Mouse (Mus musculus) embryonic fibroblast, embryonic 13.5 days (primary cell): Measurements from ENCODE around the gene Serpina3k. TPM values are rescaled to one million over a fixed set of nuclear protein-coding genes. Genes with fewer than 3 reads are reported as not detected.
"Not testable (repeated sequence)": the region's sequence is repeated elsewhere in the genome, so short reads cannot be mapped to it uniquely, and the experiment has no call there.

Source experiments
- H3K27ac ChIP-seq: 2 replicates; pipeline ENCODE4 v1.5.1; 2012; ENCODE audit warnings: low read length, control low read depth, inconsistent platforms; ENCODE audit not compliant: insufficient read depth
- H3K4me1 ChIP-seq: 2 replicates; pipeline ENCODE4 v1.6.1; 2011; ENCODE audit warnings: low read length; ENCODE audit not compliant: control insufficient read depth, insufficient read depth
- H3K4me3 ChIP-seq: 2 replicates; pipeline ENCODE4 v1.5.1; 2011; ENCODE audit warnings: mild to moderate bottlenecking, control low read depth, low read length; ENCODE audit not compliant: insufficient read depth
- CTCF ChIP-seq: IDR thresholded peaks from 2 replicates; pipeline ENCODE4 v1.5.1; 2011; ENCODE audit warnings: mild to moderate bottlenecking, control low read depth, low read length, moderate library complexity, borderline replicate concordance; ENCODE audit not compliant: insufficient read depth
- POLR2A ChIP-seq: IDR thresholded peaks from 2 replicates; pipeline ENCODE4 v1.6.1; 2011; ENCODE audit warnings: low read depth, mild to moderate bottlenecking, control low read depth, low read length, moderate library complexity
- polyA plus RNA-seq: library from polyadenylated mRNA; stranded (reverse); fragments of >200 nt; gene quantifications from 2 replicates; pipeline ENCODE4 v1.2.4, GENCODE M21; 2011; ENCODE audit warnings: low read depth; ENCODE audit not compliant: missing spikeins, insufficient read length

Serpina3k gene
- polyA plus RNA-seq, 1 experiment, result not detected

DNA sequence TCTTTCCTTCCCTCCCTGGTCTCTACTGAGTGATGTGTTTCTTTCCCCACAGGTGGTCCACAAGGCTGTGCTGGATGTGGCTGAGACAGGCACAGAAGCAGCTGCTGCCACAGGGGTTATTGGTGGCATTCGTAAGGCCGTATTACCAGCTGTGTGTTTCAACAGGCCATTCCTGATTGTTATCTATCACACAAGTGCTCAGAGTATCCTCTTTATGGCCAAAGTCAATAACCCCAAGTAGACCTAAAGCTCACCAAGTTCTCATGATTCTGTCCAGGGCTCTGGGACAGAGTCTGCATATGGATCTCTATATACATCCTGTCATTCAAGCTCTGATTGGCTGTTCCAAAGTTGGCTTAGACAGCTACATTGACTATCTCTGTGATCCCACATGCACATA lies 6.9 kb downstream of the Serpina3k start:
- Histone ChIP-seq H3K4me1 (no peaks in the 10 kb centered on the region), H3K27ac (no peak overlapping the region), H3K4me3 (no peak overlapping the region)
- no peak for TF ChIP-seq CTCF
- TF ChIP-seq POLR2A, result no peak

DNA sequence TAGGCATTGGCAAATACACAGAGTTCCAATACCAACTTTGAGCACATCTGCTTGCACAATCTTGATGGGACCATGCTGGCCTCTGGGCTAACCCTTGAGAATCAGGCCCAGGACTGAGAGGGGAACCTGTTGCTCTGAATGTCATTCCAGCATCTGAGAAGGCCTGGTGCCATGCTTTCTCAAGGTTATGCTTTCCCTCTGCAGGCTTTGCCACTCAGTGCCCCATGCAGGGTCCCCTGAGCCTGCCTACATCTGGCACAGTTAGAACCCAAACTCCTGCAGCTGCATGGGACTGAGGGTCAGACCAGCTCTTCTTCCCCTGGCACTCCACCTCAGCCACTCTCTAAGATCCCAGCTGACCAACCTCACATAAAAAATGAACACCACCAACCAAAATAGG lies 7.4 kb downstream of the Serpina3k start:
- TF ChIP-seq CTCF (no peak), POLR2A (no peak)
- Histone ChIP-seq H3K4me3 (no peak overlapping the region), H3K27ac (no peak overlapping the region), H3K4me1 (no peaks in the 10 kb centered on the region)

DNA sequence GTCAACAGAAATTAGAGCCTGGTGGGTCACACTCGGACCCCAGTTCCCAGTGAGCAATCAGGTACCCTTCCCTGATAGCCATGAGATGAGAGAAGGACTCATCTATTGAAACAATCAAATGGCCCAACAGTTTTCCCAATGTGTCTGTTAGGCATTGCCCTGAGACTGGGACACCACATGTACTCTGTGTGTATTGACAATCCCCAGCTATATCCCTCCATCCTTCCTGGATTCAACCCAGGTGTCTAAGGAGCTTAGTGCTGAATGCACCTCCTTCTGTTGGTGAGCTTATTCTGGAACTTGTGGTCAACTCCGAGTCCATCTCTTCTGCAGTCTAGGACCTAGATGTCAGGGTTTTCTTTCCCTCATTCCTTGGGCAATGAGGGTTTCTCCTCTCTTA lies 8.8 kb downstream of the Serpina3k start:
- no peak for TF ChIP-seq POLR2A
- no peak for TF ChIP-seq CTCF
- H3K4me3 ChIP-seq, result no peak overlapping the region
- H3K27ac ChIP-seq, result no peak overlapping the region
- no peaks in the 10 kb centered on the region for H3K4me1 ChIP-seq

DNA sequence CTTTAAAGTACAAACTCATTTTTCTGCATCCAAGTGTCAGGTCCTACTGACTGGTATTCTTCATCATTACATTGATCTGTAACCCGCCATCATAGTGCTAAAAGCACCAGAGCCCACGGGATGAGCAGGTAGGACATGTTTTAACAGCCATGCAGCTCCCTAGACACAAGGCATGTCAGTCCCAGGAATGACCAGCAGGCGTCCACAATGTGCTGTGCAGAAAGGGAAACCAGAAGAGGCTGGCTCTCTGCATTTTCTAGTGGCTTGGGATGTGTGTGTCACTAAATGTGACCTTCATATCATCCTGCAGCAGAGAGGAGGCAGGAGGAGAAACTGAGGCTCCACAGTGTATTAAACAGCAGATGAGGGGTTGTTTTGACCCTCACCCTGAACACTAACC lies 13.5 kb downstream of the Serpina3k start:
- H3K4me1 ChIP-seq, H3K27ac ChIP-seq, H3K4me3 ChIP-seq: not testable (repeated sequence)
- TF ChIP-seq CTCF, result peak; percentile 41; the same call in 1 of the 2 replicates

DNA sequence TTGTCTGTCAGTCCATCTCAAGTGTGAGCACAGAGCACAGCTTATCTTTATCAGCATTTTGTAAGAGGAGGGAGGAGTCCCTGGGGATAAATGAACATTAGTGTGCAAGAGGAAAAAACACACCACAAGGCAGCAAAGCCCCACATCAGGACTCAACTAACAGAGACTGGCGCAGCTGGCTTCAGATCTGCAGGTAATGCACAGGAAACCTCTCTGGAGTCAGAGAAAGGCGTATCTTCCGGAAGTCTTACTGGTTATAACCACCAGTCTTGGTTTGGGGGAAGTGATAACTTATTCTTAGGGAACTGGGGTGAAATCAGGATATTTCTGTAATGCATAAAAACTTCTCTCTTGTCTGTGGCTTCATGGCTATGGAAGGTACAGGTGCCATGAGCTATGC lies 17.7 kb downstream of the Serpina3k start:
- TF ChIP-seq POLR2A (no peak), CTCF (no peak)
- Histone ChIP-seq H3K4me3 (no peak overlapping the region), H3K27ac (no peak overlapping the region), H3K4me1 (no peaks in the 10 kb centered on the region)

DNA sequence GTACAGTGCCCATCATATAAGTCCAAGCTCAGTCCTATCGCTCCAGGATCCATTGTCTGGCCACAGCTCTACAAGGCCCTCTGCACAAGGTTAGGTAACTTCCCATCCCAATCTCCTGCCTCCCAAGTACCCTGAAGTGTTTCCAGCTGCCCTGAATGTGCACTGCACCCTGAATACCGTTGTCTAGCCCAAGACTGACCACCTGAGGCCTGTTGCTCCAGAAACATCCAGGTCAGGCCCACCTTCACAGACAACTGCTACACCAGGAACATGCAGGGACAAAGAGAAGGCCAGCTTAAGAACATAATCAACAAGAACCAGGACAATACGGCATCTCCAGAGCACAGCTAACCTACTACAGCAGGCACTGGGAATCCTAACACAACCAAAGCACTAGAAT lies 31.7 kb downstream of the Serpina3k start:
- TF ChIP-seq POLR2A (no peak), CTCF (no peak)
- Histone ChIP-seq H3K27ac (no peak overlapping the region), H3K4me1 (no peaks in the 10 kb centered on the region), H3K4me3 (no peak overlapping the region)

DNA sequence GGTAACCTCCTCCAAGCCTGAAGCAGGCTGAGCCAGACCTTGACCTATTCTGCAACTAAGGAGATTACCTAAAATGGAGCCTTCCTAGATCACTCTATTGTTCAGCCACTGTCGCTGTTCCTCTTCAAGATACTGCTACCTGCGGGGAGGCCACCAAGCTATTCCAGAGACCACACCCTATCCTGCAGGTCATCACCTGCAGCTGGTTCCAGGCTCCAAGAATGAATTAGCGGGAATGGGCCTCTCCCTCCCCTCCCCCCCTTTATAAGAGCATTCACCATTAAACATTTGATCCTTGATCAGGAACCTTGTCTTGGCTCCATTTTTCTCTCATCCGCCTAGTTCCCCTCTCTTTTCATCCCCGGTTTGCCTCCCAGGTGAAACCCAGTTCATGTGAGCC lies 38.9 kb downstream of the Serpina3k start:
- H3K27ac ChIP-seq, H3K4me3 ChIP-seq, H3K4me1 ChIP-seq: not testable (repeated sequence)

DNA sequence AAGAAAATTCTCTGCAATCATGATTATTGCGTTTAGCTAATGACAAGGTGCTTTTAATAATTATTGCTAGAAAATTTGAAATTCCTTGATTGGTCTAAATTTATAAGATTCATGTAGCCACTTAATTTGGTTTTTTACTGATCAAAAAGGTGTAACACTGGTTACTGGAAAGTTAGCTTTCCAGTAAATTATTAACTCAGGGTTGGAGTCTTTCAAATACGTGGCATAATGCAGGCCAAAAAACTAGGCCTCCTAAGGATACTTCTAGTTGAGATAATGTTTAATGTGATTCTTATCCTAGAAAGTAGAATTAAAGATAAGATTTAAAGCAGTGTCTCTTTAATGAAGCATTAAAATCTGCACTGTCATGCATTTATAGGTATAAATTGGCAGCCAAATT lies 40.1 kb downstream of the Serpina3k start:
- not testable (repeated sequence) for H3K4me3 ChIP-seq, H3K27ac ChIP-seq, H3K4me1 ChIP-seq

DNA sequence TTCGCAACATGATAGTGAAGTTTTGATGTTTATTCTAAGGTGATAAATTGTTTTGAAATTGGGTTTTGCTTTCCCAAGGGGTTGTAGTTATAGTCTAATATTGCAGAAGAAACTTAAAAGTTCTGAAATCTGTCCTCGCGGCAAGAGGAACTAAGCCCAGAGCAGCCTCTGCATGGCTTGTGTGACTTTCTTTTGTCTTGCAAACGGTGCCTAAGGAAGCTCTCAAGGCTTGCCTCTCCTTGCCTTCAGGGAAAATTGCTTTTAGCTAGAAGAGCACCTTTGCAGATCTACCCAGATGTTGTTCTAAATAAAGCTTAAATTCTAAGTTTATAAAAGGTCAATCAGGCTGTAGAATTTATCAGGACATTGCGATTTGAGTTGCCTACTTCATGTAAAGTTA lies 40.5 kb downstream of the Serpina3k start:
- not testable (repeated sequence) for H3K4me3 ChIP-seq, H3K4me1 ChIP-seq, H3K27ac ChIP-seq

DNA sequence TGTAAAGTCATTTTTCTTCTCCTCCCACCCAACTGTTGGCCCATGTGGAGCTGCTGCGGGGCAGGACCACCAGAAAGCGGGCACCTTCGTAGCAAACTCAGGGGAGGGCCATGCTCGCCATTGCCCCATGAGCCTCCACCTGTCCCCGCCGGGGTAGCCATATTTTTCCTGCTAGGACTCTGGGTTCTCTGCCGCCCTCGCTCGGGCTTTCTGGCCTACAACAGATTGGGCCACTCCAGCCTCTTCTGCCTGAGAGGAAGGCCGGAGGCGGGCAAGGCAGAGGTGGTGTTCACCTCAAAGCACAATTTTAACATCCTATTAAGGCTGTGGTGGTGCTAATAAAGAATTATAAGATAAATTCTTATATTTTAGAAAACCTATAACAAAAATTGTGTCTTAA lies 41.6 kb downstream of the Serpina3k start:
- no peak overlapping the region for H3K27ac ChIP-seq
- no peak overlapping the region for H3K4me3 ChIP-seq
- TF ChIP-seq CTCF, result no peak
- H3K4me1 ChIP-seq, result no peaks in the 10 kb centered on the region

DNA sequence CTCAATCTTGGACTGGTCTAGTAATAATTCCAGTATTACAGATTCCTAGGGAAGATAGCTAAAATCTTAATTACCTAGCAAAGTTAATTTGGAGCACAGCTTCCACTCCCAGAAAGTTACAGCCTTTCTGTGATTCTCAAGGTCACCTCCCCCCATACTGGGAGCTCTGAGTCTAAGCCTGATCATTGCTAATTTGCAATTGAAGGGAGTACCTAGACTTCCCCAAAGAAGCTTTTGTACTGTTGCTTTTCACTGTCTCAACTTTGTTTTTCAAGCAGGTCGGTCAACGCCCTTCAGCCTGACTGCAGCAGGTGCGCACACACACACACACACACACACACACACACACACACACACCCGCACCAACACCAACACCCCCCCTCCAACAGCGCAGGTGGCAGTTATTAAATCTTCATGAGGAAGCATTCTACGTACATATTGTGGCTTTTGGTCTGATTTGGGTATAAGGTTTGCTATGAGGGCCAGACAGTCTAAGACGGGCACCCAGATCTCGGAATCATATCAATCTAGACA lies 42.9 kb downstream of the Serpina3k start:
- not testable (repeated sequence) for H3K4me3 ChIP-seq, H3K4me1 ChIP-seq, H3K27ac ChIP-seq

DNA sequence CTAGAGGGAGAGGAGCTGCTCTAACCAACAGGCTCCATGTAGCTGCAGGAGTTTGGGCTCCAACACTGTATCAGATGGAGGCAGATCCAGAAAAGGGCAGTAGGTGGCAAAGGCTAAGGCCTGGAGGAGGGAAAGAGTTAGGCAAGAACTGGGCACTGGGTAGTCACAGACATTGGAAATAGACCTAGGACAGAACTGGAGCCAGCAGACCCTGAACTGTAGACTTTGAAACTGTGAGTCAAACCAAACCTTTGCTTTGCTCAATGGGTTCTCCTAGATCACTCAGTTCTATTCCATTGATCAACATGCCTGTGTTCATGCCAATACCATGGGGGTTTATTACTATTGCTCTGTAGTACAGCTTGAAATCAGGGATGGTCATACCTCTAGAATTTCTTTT lies 47.7 kb downstream of the Serpina3k start:
- H3K4me1 ChIP-seq, H3K4me3 ChIP-seq, H3K27ac ChIP-seq: not testable (repeated sequence)

DNA sequence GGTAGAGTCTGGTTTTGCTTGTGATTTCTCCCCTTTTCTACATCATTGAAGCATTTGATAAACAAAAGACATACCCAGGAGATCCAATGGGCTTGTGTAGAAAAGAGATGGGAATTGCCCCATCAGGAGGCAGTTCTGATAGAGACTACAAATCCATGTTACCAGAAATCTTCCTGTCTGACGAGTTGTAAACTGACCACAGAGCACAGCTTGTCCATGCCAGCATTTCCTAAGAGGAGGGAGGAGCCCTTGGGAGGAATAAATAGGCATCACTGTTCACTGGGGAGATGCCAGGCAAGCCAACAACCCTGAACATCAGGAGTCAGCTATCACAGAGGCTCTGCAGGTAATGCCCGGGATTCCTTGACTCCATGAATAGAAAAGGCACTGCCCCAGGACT lies 48.6 kb downstream of the Serpina3k start:
- not testable (repeated sequence) for H3K4me3 ChIP-seq, H3K4me1 ChIP-seq

More for the DNA sequence above, 48.6 kb downstream of the Serpina3k start:
- not testable (repeated sequence) for H3K27ac ChIP-seq
